Mouse (Mus musculus): ENCODE measurements around the gene Itk.

GRCm38 (mm10) chr11:46421086-46421888, 32.0 kb upstream of the Itk start:
- TF ChIP-seq CTCF (IDR thresholded peaks at IDR 0.05; ENCODE audit: extremely low read depth, insufficient read length, insufficient replicate concordance, low read depth, low read length) (no peak), POLR2A (IDR thresholded peaks at IDR 0.05; ENCODE audit: low read depth, low read length) (no peak)
